Mouse (Mus musculus) midbrain, embryonic 16.5 days (tissue): Measurements from ENCODE around the gene Dio1. TPM values are rescaled to one million over a fixed set of nuclear protein-coding genes. Genes with fewer than 3 reads are reported as not detected.

ENCODE experiments used
- ATAC-seq: fragments of 200-750 bp; cut with Nextera tagmentation; 2 replicates; pipeline ENCODE4 v1.8.0; 2017; ENCODE audit warnings: moderate TSS enrichment
- H3K27ac ChIP-seq: fragments of 300-500 bp; sonication (generic); 2 replicates; pipeline ENCODE4 v1.5.1; 2014; ENCODE audit warnings: mild to moderate bottlenecking, low read length, mixed read lengths
- H3K27me3 ChIP-seq: fragments of 300-500 bp; sonication (generic); 2 replicates; pipeline ENCODE4 v1.6.1; 2014; ENCODE audit warnings: low read depth, low read length, mixed read lengths; ENCODE audit not compliant: control insufficient read depth, insufficient read depth
- H3K36me3 ChIP-seq: fragments of 300-500 bp; sonication (generic); 2 replicates; pipeline ENCODE4 v1.6.1; 2014; ENCODE audit warnings: mild to moderate bottlenecking, low read length, moderate library complexity, mixed read lengths; ENCODE audit not compliant: control insufficient read depth, insufficient read depth
- H3K4me1 ChIP-seq: fragments of 300-500 bp; sonication (generic); 2 replicates; pipeline ENCODE4 v1.6.1; 2014; ENCODE audit warnings: mild to moderate bottlenecking, low read length, mixed read lengths; ENCODE audit not compliant: control insufficient read depth, insufficient read depth
- H3K4me2 ChIP-seq: fragments of 300-500 bp; sonication (generic); 2 replicates; pipeline ENCODE4 v1.6.1; 2014; ENCODE audit warnings: mild to moderate bottlenecking, low read length, mixed read lengths
- H3K4me3 ChIP-seq: fragments of 300-500 bp; sonication (generic); 2 replicates; pipeline ENCODE4 v1.5.1; 2014; ENCODE audit warnings: low read depth, mild to moderate bottlenecking, low read length, moderate library complexity, mixed read lengths
- H3K9ac ChIP-seq: fragments of 300-500 bp; sonication (generic); 2 replicates; pipeline ENCODE4 v1.6.1; 2014; ENCODE audit warnings: low read depth, low read length, mixed read lengths
- H3K9me3 ChIP-seq: fragments of 300-500 bp; sonication (generic); replicated peaks from 2 replicates; pipeline ENCODE4 v1.6.1; 2014; ENCODE audit warnings: mild to moderate bottlenecking, low read length, mixed read lengths; ENCODE audit not compliant: control insufficient read depth, poor library complexity, severe bottlenecking
- WGBS: fragments of 180-500 bp; shearing (Covaris S2); extraction: QIAGEN DNeasy Blood & Tissue Kit; methylation state at CpG from one replicate; pipeline ENCODE4 v1.1.7; 2014; 5-methylcytosine and 5-hydroxymethylcytosine counted together
- polyA plus RNA-seq: library from polyadenylated mRNA; unstranded; fragments of >200 nt; fragmentation: Nextera tagmentation; extraction: Ambion mirVana; gene quantifications from 2 replicates; pipeline ENCODE4 v1.2.1, GENCODE M21; 2015

Dio1 gene
- polyA plus RNA-seq, 1 experiment from 2014 or later, result not detected

DNA sequence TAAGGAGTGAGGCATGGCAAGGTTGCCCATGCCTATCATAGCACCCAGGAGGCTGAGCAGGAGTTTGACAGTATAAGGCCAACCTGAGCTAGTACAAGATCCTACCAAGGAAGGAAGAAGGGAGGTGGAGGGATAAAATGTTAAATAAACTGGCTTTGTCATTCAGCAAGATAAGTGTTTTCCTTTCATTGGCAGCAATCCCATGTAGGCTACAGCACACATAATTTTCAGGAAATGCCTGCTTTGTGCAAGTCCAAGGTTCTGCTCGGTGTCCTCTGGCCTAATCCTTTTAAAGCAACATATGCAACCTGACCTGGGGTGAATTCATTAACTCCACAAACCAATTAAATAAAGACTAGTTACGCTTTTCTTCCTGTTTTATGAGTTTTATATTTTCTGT, 61.6 kb downstream of the Dio1 start:
- H3K9me3 ChIP-seq, result no peaks in the 10 kb centered on the region
- no peak for ATAC-seq
- WGBS, result 49% methylated on average over 2 of the region's 2 CpGs

DNA sequence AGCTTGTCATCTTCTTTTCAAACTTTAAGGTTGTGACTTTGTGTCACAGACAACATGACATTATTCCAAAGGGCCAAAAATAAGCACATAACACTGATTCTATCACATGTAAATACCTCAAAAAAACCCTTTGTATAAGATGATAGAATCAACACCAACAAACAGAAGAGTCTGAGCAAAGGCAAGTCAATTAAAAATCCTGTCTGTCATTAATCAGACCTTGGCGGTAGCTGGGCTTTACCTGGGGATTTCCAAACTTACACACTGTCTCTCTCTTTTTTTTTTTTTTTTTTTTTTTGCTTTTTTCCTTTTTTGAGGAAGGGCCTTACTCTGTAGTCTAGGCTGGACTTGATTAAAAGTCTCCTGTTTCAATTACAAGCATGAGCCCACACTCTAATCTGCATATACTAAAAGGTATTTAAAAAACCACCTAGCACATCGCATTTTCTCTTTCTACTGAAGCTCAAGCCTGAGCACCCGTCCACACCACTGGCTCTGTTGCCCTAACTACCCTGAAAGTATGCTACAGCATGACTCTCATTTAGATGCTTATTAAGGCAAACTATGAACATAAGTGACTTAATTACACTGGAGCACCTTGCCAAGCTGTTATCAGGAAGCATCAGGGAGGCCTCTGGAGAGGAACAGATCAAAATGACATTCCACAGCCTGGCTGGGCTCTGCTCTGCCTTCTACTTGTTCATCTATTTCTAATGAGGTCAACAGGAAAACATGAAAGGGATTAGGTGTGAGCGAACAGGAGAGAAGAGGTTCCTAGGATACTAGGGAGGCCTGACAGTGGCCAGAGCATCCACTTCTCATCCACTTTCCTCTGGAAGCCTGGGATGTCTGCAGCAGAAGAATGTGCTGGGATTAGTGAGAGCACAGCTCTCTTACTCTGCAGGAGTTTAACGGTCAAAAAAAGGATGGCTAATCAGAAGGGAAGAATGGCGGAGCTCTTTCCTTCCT, 63.3 kb downstream of the Dio1 start:
- H3K36me3 ChIP-seq, result peaks cover 26% of the 10 kb centered on the region
- H3K4me2 ChIP-seq, result no peak overlapping the region
- ATAC-seq, result no peak
- no peaks in the 10 kb centered on the region for H3K4me1 ChIP-seq
- H3K9ac ChIP-seq, result no peak overlapping the region
- H3K27ac ChIP-seq, result no peak overlapping the region
- H3K9me3 ChIP-seq, result no peaks in the 10 kb centered on the region
- no peaks in the 10 kb centered on the region for H3K27me3 ChIP-seq
- WGBS, result 50% methylated on average over 6 of the region's 6 CpGs
- no peak overlapping the region for H3K4me3 ChIP-seq

More for the DNA sequence above, 61.6 kb downstream of the Dio1 start:
- H3K9ac ChIP-seq, result no peak overlapping the region
- H3K27ac ChIP-seq, result no peak overlapping the region
- H3K27me3 ChIP-seq, result no peaks in the 10 kb centered on the region
- 0 out of 2 replicates have a peak, but pooled peaks cover 3% of the 10 kb centered on the region for H3K4me1 ChIP-seq
- peaks cover 15% of the 10 kb centered on the region for H3K36me3 ChIP-seq
- no peak overlapping the region for H3K4me2 ChIP-seq
- no peak overlapping the region for H3K4me3 ChIP-seq

Other genes with a start within 250 kb of the Dio1 start
- 74.1 and 77.3 TPM in 2 replicates for gene Mrpl37, start 240.3 kb downstream of the Dio1 start, polyA plus RNA-seq
- 4.1 and 7.2 TPM in 2 replicates for gene Cyb5rl, start 240.2 kb downstream of the Dio1 start, polyA plus RNA-seq
- not detected in 2 replicates for gene Cdcp2, start 210.3 kb downstream of the Dio1 start, polyA plus RNA-seq
- 356 and 359 TPM in 2 replicates for gene Tmem59, start 128.8 kb downstream of the Dio1 start, polyA plus RNA-seq
- gene Tceanc2, start 128.1 kb downstream of the Dio1 start, polyA plus RNA-seq, result 18.1 and 27.2 TPM in 2 replicates
- gene Ldlrad1, start 98.0 kb downstream of the Dio1 start, polyA plus RNA-seq, result not detected in 2 replicates
- 54.6 and 59.4 TPM in 2 replicates for gene Lrrc42, start 53.6 kb downstream of the Dio1 start, polyA plus RNA-seq
- gene Hspb11, start 53.6 kb downstream of the Dio1 start, polyA plus RNA-seq, result 35.6 and 39.6 TPM in 2 replicates
- gene Yipf1, start 7.2 kb upstream of the Dio1 start, polyA plus RNA-seq, result 52.2 and 53.2 TPM in 2 replicates
- gene Ndc1, start 60.6 kb upstream of the Dio1 start, polyA plus RNA-seq, result 19.3 and 19.8 TPM in 2 replicates
- 2.3 and 2.4 TPM in 2 replicates for gene Glis1, start 127.4 kb upstream of the Dio1 start, polyA plus RNA-seq